Mouse (Mus musculus): ENCODE results near the gene Ei24. TPM values are rescaled to one million over a fixed set of nuclear protein-coding genes. Genes with fewer than 3 reads are reported as not detected.

The Ei24 gene
- 47.8 and 59.9 TPM in 2 replicates for total RNA-seq (2014; fragmentation: Nextera tagmentation)
- 36.9 and 43.2 TPM in 2 replicates for total RNA-seq (2017)

- ATAC-seq (replicated peaks; ENCODE audit: poor library complexity, severe bottlenecking), result peak; percentile 98
Measured at GRCm38 (mm10) chr9:36796781-36797555, at the start of gene Ei24. TSS of gene Ei24 (minus strand) at chr9:36797393.

DNA sequence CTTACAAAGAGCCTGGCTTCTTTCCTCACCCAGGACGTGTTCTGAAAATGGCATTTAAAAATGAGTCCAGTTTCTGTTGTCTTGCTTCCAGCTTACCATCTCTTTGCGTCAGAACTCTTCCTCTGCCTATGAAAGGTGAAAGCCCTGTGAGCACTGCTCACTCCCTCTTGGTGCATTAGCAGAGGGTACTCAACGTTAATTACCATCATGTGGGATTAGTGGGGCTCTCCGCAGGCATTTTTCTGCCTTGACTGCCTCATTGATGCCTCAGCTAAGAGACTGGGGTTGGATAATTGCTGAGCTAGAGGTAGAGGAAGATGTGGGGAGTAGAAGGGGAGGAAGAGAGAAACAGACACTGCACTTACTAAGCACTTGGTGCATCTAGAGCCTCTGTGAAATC lies 49.2 kb upstream of the Ei24 start:
- ATAC-seq (replicated peaks; ENCODE audit: poor library complexity, severe bottlenecking), result no peak

- ATAC-seq (replicated peaks; ENCODE audit: poor library complexity, severe bottlenecking), result no peak
Measured at GRCm38 (mm10) chr9:36833914-36834313, 36.7 kb upstream of the Ei24 start.

- ATAC-seq (replicated peaks; ENCODE audit: poor library complexity, severe bottlenecking), result no peak
Measured at GRCm38 (mm10) chr9:36833043-36833881, 36.1 kb upstream of the Ei24 start.

- peak; percentile 33; the same call in 1 of the 2 replicates for ATAC-seq (replicated peaks; ENCODE audit: poor library complexity, severe bottlenecking)
Measured at GRCm38 (mm10) chr9:36832529-36832928, 35.3 kb upstream of the Ei24 start.

DNA sequence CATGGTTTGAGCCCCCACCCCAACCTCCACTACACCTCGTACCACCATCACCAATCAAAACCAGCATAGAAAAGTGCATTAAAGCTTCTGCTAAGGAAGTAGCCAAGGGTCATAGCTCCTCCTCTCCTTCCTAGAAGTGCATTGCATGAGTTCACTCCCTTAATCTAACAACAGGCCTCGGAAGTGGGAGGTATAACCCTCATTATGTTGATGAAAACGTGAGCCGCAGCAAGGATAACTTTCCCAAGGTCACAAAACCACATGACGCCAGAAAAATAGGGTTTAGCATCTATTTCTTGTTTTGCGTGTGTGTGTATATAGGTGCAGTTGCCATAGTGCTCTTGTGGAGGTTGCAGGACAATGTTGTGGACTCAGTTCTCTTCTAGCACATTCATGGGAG lies 34.2 kb upstream of the Ei24 start:
- ATAC-seq (replicated peaks; ENCODE audit: poor library complexity, severe bottlenecking), result no peak

DNA sequence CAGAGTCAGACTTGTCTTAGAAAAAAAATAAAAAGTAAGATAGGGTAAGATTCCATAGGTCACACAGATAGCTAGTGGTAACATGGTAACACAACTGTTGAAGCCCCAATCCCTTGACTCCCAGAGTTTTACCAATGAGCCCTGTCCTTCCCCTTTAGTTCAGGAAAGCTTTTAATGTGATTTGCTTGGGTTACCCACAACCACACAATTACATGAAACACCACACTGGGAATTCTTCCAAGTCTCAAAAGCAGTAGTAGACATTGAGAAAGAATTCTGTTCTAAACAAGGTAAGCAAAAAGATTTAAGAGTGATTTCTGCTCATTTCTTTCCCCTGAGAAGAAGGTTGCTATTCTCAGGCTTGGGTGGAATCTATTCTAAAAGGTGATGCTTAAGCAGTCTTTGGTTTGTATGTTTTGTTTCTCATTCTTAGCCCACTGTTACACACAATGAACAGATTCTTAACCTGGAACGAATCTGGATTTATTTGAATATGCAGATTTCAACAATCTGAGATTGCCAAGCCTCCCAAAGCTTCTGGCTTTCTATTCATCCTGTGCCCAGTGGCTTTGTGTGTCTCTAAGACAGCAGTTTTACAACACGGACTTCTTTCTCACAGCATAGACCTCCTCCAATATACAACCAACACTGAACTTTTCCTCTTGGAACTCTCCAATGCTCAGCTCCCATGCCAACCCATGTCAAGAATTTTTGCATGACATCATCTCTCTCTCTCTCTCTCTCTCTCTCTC lies 29.6 kb upstream of the Ei24 start:
- no peak for ATAC-seq (replicated peaks; ENCODE audit: poor library complexity, severe bottlenecking)

DNA sequence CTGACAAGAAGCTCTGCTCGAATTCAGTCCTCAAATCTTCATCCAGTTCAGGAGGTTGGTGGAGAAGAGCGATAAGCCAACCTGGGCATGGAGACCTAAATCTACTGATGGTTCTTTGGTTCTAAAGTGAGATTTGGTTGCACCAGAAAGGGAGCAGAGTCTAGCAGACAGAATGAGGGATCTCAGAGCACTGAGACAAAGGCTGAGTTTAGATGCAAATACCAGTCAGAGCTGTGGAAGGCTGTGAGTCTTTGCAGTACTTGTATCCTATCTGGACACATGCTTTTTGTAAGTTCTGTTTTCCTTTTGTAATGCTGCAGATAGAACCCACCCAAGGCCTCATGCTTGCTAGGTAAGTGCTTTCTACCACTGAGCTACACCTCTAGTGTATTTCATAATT lies 24.8 kb upstream of the Ei24 start:
- ATAC-seq (replicated peaks; ENCODE audit: poor library complexity, severe bottlenecking), result no peak

- ATAC-seq (replicated peaks; ENCODE audit: poor library complexity, severe bottlenecking), result no peak
Measured at GRCm38 (mm10) chr9:36821644-36822000, 24.4 kb upstream of the Ei24 start, which contains the start of gene Fez1. TSS of gene Fez1 (plus strand) at chr9:36821864.

- no peak for ATAC-seq (replicated peaks; ENCODE audit: poor library complexity, severe bottlenecking)
Measured at GRCm38 (mm10) chr9:36820969-36821643, 23.9 kb upstream of the Ei24 start.

DNA sequence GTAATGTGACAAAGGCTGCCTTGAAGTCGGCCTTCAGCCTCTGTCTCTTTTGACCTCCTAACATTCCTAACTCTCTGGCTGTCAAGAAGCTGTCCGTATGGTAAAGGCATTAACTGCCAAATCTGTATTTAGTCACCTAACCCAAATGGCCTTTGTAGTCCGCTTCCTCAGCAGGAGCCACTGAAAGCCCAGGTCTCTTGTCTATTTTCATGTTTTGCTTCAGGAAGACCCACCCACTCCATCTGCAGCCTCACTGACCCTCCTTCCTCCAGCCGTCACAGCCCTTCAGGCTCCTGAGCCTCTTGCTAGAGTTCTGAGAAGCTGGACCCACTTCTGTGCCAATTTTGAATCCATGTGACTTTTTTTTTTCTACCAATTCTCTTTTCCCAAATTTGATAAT lies 21.7 kb upstream of the Ei24 start:
- ATAC-seq (replicated peaks; ENCODE audit: poor library complexity, severe bottlenecking), result no peak

- peak; percentile 33 for ATAC-seq (replicated peaks; ENCODE audit: poor library complexity, severe bottlenecking)
Measured at GRCm38 (mm10) chr9:36814486-36814885, 17.3 kb upstream of the Ei24 start.

DNA sequence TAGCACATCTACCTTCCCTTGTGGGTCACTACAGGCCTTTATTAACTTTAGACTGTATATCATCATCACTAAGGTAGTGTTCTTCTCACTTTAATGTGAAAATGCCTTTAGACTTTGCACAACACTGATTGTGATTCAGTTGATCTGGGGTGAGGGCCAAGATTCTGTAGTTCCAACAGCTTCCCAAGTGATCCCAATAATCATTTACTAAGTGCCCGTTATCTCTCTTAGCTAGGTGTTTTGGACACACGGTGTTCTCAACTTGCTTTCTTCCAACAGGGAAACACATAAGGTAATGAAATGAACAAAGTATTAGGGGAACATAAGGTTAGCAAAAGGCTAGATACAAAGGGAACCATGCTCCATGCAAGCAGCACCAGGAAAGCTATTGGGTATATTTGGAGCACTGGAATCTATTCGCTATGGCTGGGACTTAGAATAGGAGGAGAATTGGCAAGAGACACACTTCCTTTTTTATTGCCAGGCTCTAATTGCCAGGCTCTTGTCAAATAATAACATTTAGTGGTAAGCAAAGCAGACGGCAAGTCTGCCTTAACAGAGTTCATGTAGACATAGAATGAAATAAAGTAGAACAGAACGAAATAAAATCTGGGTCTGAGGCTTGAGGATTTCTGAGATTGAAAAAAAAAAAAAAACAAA lies 11.1 kb upstream of the Ei24 start:
- no peak for ATAC-seq (replicated peaks; ENCODE audit: poor library complexity, severe bottlenecking)

DNA sequence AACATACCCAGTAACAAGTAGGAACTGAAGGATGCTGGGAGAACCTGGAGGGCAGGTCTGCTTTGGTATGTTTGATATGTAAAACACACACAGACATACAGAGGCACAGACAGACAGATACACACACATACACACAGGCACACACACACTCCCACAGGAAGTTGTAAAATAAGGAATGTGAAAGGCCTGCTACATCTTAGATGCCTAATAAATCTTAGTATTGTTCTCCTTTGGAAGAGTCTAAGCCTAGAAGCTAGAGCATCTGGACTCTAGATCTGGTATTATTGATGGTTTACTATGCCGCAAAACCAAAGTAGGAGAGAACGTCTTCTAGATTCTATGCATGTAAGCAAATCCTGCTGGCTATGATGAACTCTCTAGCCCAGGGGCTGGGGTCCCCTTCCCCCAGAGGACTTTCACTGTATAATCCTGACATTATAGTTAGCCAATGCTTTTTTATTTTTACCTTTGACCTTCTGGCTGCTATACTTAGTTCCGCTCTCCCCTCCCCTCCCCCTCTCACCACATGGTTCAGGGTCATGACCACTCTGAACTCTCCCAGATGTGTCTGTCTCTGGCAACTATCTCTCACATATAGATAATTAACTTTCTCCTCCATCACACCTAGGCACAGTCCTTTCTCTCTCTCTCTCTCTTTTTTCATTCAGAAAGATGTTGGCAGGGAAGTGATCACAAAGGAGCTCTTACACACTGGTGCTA lies 8.2 kb upstream of the Ei24 start:
- no peak for ATAC-seq (replicated peaks; ENCODE audit: poor library complexity, severe bottlenecking)

DNA sequence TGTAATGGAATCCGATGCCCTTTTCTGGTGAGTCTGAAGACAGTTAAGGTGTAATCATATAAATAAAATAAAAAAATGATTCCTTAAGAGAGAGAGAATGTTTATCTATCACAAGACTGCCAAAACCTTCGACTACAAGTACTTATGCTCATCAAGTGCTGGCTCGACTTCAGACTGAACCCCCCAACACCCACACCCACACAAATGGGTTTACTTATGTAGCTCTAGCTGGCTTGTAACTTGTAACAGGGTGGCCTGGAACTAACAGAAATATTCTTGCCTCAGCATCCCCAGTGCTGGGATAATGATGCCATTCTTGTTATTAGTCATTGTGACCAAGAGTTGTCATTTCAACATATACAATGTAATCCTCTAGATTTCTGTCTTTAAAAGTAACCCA lies 6.7 kb upstream of the Ei24 start:
- ATAC-seq (replicated peaks; ENCODE audit: poor library complexity, severe bottlenecking), result no peak

- no peak for ATAC-seq (replicated peaks; ENCODE audit: poor library complexity, severe bottlenecking)
Measured at GRCm38 (mm10) chr9:36803386-36803785, 6.2 kb upstream of the Ei24 start.

DNA sequence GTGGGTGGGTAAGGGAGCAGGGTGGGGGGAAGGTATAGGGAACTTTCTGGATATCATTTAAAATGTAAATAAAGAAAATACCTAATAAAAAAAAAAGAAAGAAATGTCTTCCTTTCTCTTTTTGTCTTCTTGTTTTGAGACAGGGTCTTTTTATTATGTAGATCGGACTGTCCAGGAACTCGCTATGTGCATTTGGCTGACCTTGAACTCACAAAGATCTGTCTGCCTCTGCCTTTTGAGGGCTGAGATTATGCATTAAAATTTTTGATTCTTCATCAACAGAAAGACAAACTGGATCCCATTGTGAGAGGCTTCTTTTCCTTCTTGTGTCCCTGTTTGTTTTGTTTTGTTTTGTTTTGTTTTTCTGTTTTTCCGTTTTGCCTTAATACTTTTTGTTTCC lies 5.8 kb upstream of the Ei24 start:
- no peak for ATAC-seq (replicated peaks; ENCODE audit: poor library complexity, severe bottlenecking)

GRCm38 (mm10) chr9:36801961-36802360 lies 4.8 kb upstream of the Ei24 start:
- ATAC-seq (replicated peaks; ENCODE audit: poor library complexity, severe bottlenecking), result no peak

- ATAC-seq (replicated peaks; ENCODE audit: poor library complexity, severe bottlenecking), result no peak
Measured at GRCm38 (mm10) chr9:36796224-36796623, 969 bp downstream of the Ei24 start.
